Mouse (Mus musculus) liver, embryonic 12.5 days (tissue): ENCODE data around the gene Tex9. TPM values are rescaled to one million over a fixed set of nuclear protein-coding genes. Genes with fewer than 3 reads are reported as not detected.
A peak's percentile ranks its signal among the peaks of the same experiment; 100 is the strongest.
"Not testable (repeated sequence)": the region's sequence is repeated elsewhere in the genome, so short reads cannot be mapped to it uniquely, and the experiment has no call there.

Experiments used
- ATAC-seq: fragments of 200-750 bp; cut with Nextera tagmentation; 2 replicates; pipeline ENCODE4 v1.8.0; 2017; ENCODE audit warnings: moderate number of reproducible peaks, mild to moderate bottlenecking, moderate library complexity
- H3K27ac ChIP-seq: fragments of 300-500 bp; sonication (generic); 2 replicates; pipeline ENCODE4 v1.5.1; 2016; ENCODE audit warnings: mild to moderate bottlenecking
- H3K27me3 ChIP-seq: fragments of 300-500 bp; sonication (generic); replicated peaks from 2 replicates; pipeline ENCODE4 v1.6.1; 2016; ENCODE audit warnings: mild to moderate bottlenecking, moderate library complexity
- H3K36me3 ChIP-seq: fragments of 300-500 bp; sonication (generic); 2 replicates; pipeline ENCODE4 v1.6.1; 2016; ENCODE audit warnings: mild to moderate bottlenecking, moderate library complexity
- H3K4me1 ChIP-seq: fragments of 300-500 bp; sonication (generic); 2 replicates; pipeline ENCODE4 v1.6.1; 2016
- H3K4me2 ChIP-seq: fragments of 300-500 bp; sonication (generic); 2 replicates; pipeline ENCODE4 v1.6.1; 2016; ENCODE audit warnings: mild to moderate bottlenecking, moderate library complexity
- H3K4me3 ChIP-seq: fragments of 300-500 bp; sonication (generic); 2 replicates; pipeline ENCODE4 v1.5.1; 2016; ENCODE audit warnings: mild to moderate bottlenecking, moderate library complexity
- H3K9ac ChIP-seq: fragments of 300-500 bp; sonication (generic); 2 replicates; pipeline ENCODE4 v1.6.1; 2016; ENCODE audit warnings: mild to moderate bottlenecking, moderate library complexity
- H3K9me3 ChIP-seq: fragments of 300-500 bp; sonication (generic); replicated peaks from 2 replicates; pipeline ENCODE4 v1.6.1; 2016; ENCODE audit warnings: mild to moderate bottlenecking, moderate library complexity
- WGBS: fragments of 180-500 bp; shearing (Covaris S2); methylation state at CpG from one replicate; pipeline ENCODE4 v1.1.7; 2016; ENCODE audit not compliant: insufficient replicate concordance; 5-methylcytosine and 5-hydroxymethylcytosine counted together
- polyA plus RNA-seq: library from polyadenylated mRNA; unstranded; fragments of >200 nt; fragmentation: Nextera tagmentation; extraction: Ambion mirVana; gene quantifications from 2 replicates; pipeline ENCODE4 v1.2.1, GENCODE M21; 2016

Gene Tex9
- polyA plus RNA-seq, 1 experiment from 2014 or later = 9.1 TPM

DNA sequence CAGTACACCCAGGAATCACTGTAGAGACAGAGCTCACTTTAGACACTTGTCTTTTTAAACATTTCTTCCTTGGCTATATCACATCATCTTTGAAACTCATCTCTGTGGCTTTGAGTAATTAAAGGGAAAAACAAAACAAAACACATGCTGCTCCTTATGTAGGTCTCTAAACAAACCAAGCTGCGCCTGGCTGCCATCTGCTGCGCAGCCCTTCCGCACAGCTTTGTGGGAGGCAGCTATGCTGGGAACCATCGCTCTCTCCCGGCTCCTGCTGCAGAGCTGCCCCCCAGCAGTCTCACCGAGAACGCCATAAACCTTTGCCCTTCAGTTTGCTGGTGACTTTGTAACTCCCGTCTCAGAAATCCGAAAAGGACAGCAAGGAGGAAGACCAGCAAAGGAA, 16.5 kb downstream of the Tex9 start:
- Histone ChIP-seq H3K9me3 (no peaks in the 10 kb centered on the region), H3K36me3 (peaks cover 22% of the 10 kb centered on the region), H3K27ac (no peak overlapping the region), H3K9ac (no peak overlapping the region), H3K4me1 (no peaks in the 10 kb centered on the region), H3K4me2 (no peak overlapping the region), H3K4me3 (no peak overlapping the region), H3K27me3 (no peaks in the 10 kb centered on the region)
- no peak for ATAC-seq
- 84% methylated on average over 9 of the region's 9 CpGs for WGBS

DNA sequence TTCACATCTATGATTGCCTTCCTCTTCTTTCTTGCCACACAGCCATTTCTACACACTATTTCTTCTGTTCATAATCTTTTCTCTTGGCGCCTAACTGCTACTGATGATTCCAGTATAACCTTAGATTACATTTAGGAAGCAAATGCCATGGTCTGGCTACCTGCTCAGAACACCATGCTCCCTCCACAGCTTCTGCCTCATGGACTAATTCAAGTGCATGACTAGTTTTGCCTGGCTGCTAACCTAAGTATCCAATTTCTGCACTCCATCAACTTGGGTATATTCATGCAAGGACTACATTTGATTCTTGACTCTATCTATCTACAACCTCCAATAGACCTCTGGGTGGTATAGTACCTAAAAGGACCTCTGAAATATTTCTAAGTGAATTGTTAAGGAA, 22.2 kb downstream of the Tex9 start:
- Histone ChIP-seq H3K4me2 (no peak overlapping the region), H3K27ac (no peak overlapping the region), H3K27me3 (no peaks in the 10 kb centered on the region), H3K9ac (no peak overlapping the region), H3K4me3 (no peak overlapping the region), H3K9me3 (no peaks in the 10 kb centered on the region), H3K4me1 (peaks cover 13% of the 10 kb centered on the region), H3K36me3 (peaks cover 15% of the 10 kb centered on the region)
- no peak for ATAC-seq
- WGBS = 75% methylated on average over 1 of the region's 1 CpGs

DNA sequence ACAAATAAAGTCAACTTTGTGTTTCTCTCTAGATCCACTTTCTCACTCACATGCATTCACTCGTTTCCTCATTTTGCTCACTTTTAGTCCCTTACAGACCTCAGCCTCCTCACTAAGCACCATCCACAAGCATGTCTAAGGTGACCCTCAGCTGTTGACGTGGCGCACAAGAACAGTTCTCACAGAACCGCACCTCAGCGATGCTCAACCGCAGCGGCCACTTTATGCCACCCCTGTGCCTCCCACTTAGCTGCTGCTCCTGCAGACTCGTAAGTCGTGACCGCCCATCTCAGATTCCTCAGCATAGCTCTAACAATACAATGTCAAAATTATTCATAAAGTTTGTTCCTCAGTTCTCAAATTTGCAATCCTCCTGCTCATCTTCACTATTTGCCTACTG, 23.4 kb downstream of the Tex9 start:
- WGBS = 84% methylated on average over 10 of the region's 10 CpGs
- no peak overlapping the region for H3K4me2 ChIP-seq
- ATAC-seq = no peak

DNA sequence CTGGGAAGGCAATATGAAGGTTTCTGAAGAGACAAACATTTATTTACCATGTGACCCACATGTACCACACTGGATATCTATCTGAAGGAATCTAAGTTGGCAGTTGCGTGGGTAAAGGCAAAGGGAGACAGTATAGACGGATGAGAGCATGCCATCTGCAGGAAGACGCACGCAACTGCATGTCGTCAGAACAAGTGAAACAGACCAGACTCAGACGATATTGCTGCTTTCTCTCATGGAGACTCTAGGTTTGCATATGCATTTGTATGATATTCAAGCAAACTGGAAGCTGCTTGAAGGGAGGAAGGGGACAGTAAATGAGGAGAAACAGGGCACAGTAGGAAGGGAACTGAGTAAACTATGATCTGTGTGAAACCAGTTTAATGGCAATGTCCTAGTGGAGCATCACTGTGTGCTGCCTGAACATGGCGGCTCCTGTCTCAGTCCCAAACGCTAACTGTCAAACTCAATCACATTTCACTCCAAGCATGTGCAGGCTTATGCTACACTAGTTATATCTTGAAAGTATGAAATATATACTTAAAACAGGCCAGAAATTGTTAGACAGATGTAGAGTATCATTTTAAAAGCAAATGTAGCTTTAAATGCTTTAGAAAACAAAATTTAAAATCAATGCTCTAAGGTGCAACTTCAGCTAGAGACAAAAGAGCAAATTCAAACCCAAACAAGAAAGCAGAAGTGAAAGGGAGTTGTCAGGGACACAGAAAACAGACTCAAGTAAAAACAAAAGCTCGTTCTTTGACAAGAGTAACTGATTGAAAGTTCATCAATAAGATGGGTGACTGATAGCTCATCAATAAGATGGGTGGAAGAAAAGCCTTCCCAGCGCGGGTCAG, 24.2 kb downstream of the Tex9 start:
- Histone ChIP-seq H3K27me3 (no peaks in the 10 kb centered on the region), H3K9me3 (no peaks in the 10 kb centered on the region), H3K4me2 (peak overlapping the region; percentile 21; the same call in 1 of the 2 replicates), H3K27ac (no peak overlapping the region), H3K9ac (no peak overlapping the region), H3K4me1 (peaks cover 13% of the 10 kb centered on the region), H3K36me3 (peaks cover 14% of the 10 kb centered on the region; the same call in 1 of the 2 replicates), H3K4me3 (no peak overlapping the region)
- 35% methylated on average over 11 of the region's 11 CpGs for WGBS
- ATAC-seq = peak; percentile 55; the same call in 1 of the 2 replicates

More for the DNA sequence above, 23.4 kb downstream of the Tex9 start:
- Histone ChIP-seq H3K27me3 (no peaks in the 10 kb centered on the region), H3K27ac (no peak overlapping the region), H3K9ac (no peak overlapping the region), H3K9me3 (no peaks in the 10 kb centered on the region), H3K4me1 (peaks cover 13% of the 10 kb centered on the region), H3K4me3 (no peak overlapping the region), H3K36me3 (peaks cover 15% of the 10 kb centered on the region)

DNA sequence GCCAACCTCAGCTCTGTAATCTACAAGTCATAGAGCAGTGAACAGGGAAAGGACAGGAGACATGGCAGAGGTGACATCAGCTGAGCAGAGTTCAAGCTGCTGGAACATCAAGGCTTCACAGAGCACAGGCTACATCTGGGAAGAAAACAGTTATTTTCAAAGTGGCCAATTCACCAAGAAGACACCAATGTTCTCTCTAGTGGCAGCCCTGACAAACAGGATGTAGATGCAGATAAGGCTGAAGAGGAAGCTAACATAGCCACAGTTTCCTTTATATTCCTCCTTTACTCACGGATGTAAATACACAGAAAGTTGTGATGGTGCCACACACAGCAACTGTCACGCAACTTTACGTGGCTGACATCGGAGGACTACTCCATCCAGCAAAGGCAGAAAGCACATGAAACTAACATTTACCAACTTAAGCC, 26.2 kb downstream of the Tex9 start:
- H3K9me3 ChIP-seq = no peaks in the 10 kb centered on the region
- H3K27me3 ChIP-seq = no peaks in the 10 kb centered on the region
- H3K4me3 ChIP-seq = no peak overlapping the region
- no peak overlapping the region for H3K9ac ChIP-seq
- no peak overlapping the region for H3K4me2 ChIP-seq
- peaks cover 16% of the 10 kb centered on the region for H3K4me1 ChIP-seq
- 21% methylated on average over 4 of the region's 4 CpGs for WGBS
- ATAC-seq = peak; percentile 18; the same call in 1 of the 2 replicates
- H3K27ac ChIP-seq = peak overlapping the region; percentile 68
- H3K36me3 ChIP-seq = peaks cover 25% of the 10 kb centered on the region

DNA sequence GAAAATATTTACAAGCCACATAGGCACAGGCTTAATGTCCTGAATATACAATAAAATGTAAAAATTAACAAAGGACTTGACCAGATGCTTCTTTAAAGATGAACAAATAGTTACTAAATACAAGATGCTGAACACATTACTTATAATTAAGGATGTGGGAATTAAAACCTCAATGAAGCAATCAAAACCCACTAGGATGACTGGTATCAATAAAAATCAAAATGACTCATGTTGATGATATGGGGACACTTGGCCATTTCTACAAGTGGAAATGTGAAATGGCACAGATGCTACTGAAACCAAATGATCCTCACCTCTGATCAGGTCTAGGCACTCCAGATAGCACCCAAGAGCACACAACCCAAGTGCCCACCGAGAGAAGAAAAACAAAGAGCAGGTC, 27.2 kb downstream of the Tex9 start:
- ATAC-seq = no peak
- Histone ChIP-seq H3K27me3 (no peaks in the 10 kb centered on the region), H3K4me1 (peaks cover 18% of the 10 kb centered on the region), H3K27ac (no peak overlapping the region), H3K36me3 (peaks cover 34% of the 10 kb centered on the region), H3K9me3 (no peaks in the 10 kb centered on the region), H3K9ac (no peak overlapping the region), H3K4me2 (no peak overlapping the region), H3K4me3 (no peak overlapping the region)
- 82% methylated on average over 1 of the region's 1 CpGs for WGBS

DNA sequence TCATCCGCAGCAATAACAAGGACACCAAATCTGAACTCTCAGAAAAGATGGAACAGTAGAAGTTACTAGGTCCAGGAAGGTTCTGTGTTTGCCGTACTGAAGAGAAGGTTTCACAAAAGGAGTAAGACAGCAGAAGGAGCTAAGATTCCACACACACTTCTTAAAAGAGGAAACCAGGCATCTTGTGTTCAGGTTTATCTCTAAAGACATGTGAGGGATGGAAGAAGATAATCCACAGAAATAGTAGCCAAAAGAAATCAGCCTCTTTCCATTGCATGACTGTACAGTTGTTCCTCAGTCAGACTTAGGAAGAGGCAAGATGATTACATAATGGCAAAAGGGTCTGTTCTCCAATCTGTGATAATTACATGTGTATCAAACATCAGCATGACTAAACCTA, 29.6 kb downstream of the Tex9 start:
- H3K36me3 ChIP-seq = peaks cover 58% of the 10 kb centered on the region
- H3K4me2 ChIP-seq = no peak overlapping the region
- ATAC-seq = no peak
- no peaks in the 10 kb centered on the region for H3K27me3 ChIP-seq
- no peaks in the 10 kb centered on the region for H3K9me3 ChIP-seq
- H3K9ac ChIP-seq = no peak overlapping the region
- no peak overlapping the region for H3K4me3 ChIP-seq
- WGBS = 67% methylated on average over 2 of the region's 2 CpGs
- H3K4me1 ChIP-seq = peaks cover 14% of the 10 kb centered on the region
- no peak overlapping the region for H3K27ac ChIP-seq

DNA sequence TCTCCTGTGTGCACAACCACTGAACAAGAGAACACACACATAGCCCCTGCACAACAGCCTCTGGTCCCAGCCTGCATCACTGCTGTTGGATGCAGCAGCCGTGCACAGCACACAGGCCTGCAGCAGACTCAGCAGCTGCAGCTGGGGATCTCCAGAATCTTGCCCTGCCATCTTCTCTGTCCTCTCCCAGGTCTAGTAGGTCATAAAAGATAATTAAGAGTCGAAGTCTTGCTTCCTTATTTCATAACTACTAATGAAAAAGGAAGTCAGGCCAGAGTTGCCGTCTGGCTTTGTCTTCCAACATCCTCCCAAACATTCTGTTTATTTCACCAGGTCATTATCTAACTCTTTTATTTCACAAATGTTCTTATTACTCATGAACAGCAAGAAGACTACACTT, 31.2 kb downstream of the Tex9 start:
- Histone ChIP-seq H3K9me3 (no peaks in the 10 kb centered on the region), H3K27ac (no peak overlapping the region), H3K27me3 (no peaks in the 10 kb centered on the region), H3K4me1 (peaks cover 8% of the 10 kb centered on the region), H3K4me2 (no peak overlapping the region), H3K4me3 (no peak overlapping the region), H3K9ac (no peak overlapping the region), H3K36me3 (peaks cover 72% of the 10 kb centered on the region)
- no peak for ATAC-seq
- 33% methylated on average over 3 of the region's 3 CpGs for WGBS

DNA sequence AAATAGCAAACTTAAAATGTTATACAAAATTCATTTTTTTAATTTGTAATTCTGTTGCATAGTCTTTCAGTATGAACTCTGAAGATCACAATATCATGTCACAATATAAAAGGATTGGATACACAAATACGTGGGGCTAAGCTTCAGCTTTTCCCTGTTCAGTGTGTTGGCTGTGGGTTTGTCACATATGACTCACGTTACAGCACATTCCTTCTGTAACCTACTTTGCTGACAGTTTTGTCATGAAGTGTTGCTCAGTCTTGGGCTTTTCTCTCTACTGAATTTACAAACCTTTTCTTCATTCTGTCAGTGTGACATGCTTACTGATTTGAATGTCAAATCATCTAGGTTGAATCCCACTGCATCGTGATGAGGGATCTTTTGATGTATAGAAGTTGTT, 32.3 kb downstream of the Tex9 start:
- 83% methylated on average over 3 of the region's 3 CpGs for WGBS
- Histone ChIP-seq H3K9ac (no peak overlapping the region), H3K4me1 (0 out of 2 replicates have a peak, but pooled peaks cover 4% of the 10 kb centered on the region), H3K4me3 (no peak overlapping the region), H3K36me3 (peaks cover 83% of the 10 kb centered on the region), H3K9me3 (no peaks in the 10 kb centered on the region), H3K27me3 (no peaks in the 10 kb centered on the region), H3K27ac (no peak overlapping the region), H3K4me2 (no peak overlapping the region)
- no peak for ATAC-seq

DNA sequence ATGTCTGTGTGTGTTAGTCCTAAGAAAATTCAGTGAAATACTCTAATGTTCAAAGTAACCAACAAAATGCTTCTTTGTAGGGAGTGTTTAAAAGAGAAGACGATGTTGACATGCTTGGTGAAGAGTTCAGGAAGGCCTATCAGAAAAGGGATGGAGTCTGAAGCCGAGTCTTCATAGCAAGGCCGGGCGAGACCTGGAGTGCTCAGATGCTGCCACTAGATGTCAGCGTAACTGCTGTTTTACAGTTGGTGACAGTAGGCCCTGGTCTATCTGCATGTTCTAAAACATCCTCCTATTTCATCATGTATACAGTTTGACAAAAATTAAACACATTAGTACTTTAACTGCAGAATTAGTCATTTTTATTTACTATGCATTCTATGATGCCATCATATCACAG, 33.8 kb downstream of the Tex9 start:
- H3K4me3 ChIP-seq = no peak overlapping the region
- H3K9ac ChIP-seq = no peak overlapping the region
- no peak overlapping the region for H3K4me2 ChIP-seq
- 29% methylated on average over 5 of the region's 5 CpGs for WGBS
- no peaks in the 10 kb centered on the region for H3K9me3 ChIP-seq
- H3K27ac ChIP-seq = no peak overlapping the region
- ATAC-seq = peak; percentile 73
- H3K4me1 ChIP-seq = 0 out of 2 replicates have a peak, but pooled peaks cover 4% of the 10 kb centered on the region
- no peaks in the 10 kb centered on the region for H3K27me3 ChIP-seq
- H3K36me3 ChIP-seq = peaks cover 96% of the 10 kb centered on the region

DNA sequence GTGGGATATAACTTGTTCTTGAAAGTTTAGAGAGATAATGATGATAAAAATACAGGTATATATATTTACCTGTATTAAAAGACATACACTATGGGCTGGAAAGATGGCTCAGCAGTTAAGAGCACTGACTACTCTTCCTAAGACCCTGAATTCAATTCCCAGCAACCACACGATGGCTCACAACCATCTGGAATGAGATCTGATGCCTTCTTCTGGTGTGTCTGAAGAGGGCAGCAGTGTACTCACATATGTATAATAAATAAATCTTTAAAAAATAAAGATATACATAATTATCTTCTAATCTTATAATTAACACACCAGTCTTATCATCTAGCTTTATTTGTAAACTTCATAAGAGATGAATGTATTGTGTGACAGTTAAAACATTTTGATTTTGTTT, 35.6 kb downstream of the Tex9 start:
- Histone ChIP-seq H3K9ac (no peak overlapping the region), H3K27ac (no peak overlapping the region), H3K9me3 (no peaks in the 10 kb centered on the region), H3K36me3 (peaks cover 99% of the 10 kb centered on the region), H3K27me3 (no peaks in the 10 kb centered on the region), H3K4me2 (no peak overlapping the region), H3K4me1 (peaks cover 9% of the 10 kb centered on the region; the same call in 1 of the 2 replicates), H3K4me3 (no peak overlapping the region)
- WGBS = 56% methylated on average over 1 of the region's 1 CpGs
- ATAC-seq = no peak

DNA sequence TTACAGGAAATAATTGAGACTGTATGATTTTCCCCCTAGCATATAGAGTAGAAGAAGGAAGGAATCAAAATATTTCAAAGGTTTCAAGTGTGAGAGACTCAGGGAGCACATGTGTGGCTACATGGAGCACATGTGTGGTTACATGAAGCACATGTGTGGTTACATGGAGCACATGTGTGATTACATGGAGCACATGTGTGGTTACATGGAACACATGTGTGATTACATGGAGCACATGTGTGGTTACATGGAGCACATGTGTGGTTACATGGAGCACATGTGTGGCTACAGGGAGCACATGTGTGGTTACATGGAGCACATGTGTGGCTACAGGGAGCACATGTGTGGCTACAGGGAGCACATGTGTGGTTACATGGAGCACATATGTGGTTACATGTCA, 37.7 kb downstream of the Tex9 start:
- not testable (repeated sequence) for ATAC-seq, H3K9me3 ChIP-seq, H3K9ac ChIP-seq, H3K27ac ChIP-seq, H3K4me2 ChIP-seq, H3K27me3 ChIP-seq, H3K4me3 ChIP-seq
- peaks cover 24% of the 10 kb centered on the region for H3K4me1 ChIP-seq
- H3K36me3 ChIP-seq = peaks cover 100% of the 10 kb centered on the region
